Mouse (Mus musculus) heart, embryonic 12.5 days (tissue): ENCODE measurements at regions not wholly inside any gene's neighbourhood (a gene's known extent, or its start where the extent isn't known, plus 50 kb on each side); places are given as distances from the start of the nearest gene placed in this dataset.

Source experiments
- ATAC-seq: fragments of 200-750 bp; cut with Nextera tagmentation; 2 replicates; pipeline ENCODE4 v1.8.0; 2017; ENCODE audit warnings: moderate TSS enrichment, moderate library complexity; ENCODE audit not compliant: insufficient number of reproducible peaks, low FRiP score
- H3K27ac ChIP-seq: fragments of 300-500 bp; sonication (generic); 2 replicates; pipeline ENCODE4 v1.5.1; 2016; ENCODE audit warnings: mild to moderate bottlenecking, moderate library complexity; ENCODE audit not compliant: poor library complexity, severe bottlenecking
- H3K27me3 ChIP-seq: fragments of 300-500 bp; sonication (generic); replicated peaks from 2 replicates; pipeline ENCODE4 v1.6.1; 2016; ENCODE audit warnings: mild to moderate bottlenecking, moderate library complexity
- H3K36me3 ChIP-seq: fragments of 300-500 bp; sonication (generic); 2 replicates; pipeline ENCODE4 v1.6.1; 2016; ENCODE audit warnings: mild to moderate bottlenecking, moderate library complexity
- H3K4me1 ChIP-seq: fragments of 300-500 bp; sonication (generic); replicated peaks from 2 replicates; pipeline ENCODE4 v1.6.1; 2016; ENCODE audit warnings: mild to moderate bottlenecking
- H3K4me2 ChIP-seq: fragments of 300-500 bp; sonication (generic); 2 replicates; pipeline ENCODE4 v1.6.1; 2016; ENCODE audit warnings: mild to moderate bottlenecking, moderate library complexity
- H3K4me3 ChIP-seq: fragments of 300-500 bp; sonication (generic); 2 replicates; pipeline ENCODE4 v1.5.1; 2016; ENCODE audit warnings: mild to moderate bottlenecking
- H3K9ac ChIP-seq: fragments of 300-500 bp; sonication (generic); 2 replicates; pipeline ENCODE4 v1.6.1; 2016; ENCODE audit warnings: mild to moderate bottlenecking, moderate library complexity
- H3K9me3 ChIP-seq: fragments of 300-500 bp; sonication (generic); replicated peaks from 2 replicates; pipeline ENCODE4 v1.6.1; 2016; ENCODE audit warnings: mild to moderate bottlenecking, moderate library complexity
- WGBS: fragments of 180-500 bp; shearing (Covaris S2); methylation state at CpG from one replicate; pipeline ENCODE4 v1.1.7; 2016; 5-methylcytosine and 5-hydroxymethylcytosine counted together

DNA sequence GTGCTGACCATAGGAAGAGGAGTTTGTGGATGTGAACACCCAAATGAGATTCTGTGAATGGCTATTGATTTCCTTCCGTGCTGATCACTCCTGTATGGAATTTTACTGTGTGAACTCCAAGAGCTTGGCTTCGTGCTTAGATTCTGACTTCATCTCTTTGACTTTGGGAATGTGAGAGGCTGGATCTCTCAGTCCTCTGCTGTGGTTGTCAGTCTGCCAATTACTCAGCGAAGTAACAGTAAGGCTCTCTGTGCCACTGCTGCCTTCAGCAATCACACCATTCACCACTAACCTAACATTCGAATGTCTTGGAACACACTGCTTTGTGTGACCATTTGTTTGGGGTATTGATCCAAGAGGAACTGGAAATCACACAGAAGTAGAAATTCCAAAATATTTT, 291.5 kb downstream of the Gm21750 start:
- Histone ChIP-seq H3K36me3 (no peaks in the 10 kb centered on the region), H3K4me3 (no peak overlapping the region), H3K27me3 (no peaks in the 10 kb centered on the region), H3K27ac (no peak overlapping the region), H3K4me2 (no peak overlapping the region), H3K9ac (no peak overlapping the region), H3K4me1 (no peaks in the 10 kb centered on the region), H3K9me3 (no peaks in the 10 kb centered on the region)
- no peak for ATAC-seq
- WGBS, result 73% methylated on average over 4 of the region's 4 CpGs

DNA sequence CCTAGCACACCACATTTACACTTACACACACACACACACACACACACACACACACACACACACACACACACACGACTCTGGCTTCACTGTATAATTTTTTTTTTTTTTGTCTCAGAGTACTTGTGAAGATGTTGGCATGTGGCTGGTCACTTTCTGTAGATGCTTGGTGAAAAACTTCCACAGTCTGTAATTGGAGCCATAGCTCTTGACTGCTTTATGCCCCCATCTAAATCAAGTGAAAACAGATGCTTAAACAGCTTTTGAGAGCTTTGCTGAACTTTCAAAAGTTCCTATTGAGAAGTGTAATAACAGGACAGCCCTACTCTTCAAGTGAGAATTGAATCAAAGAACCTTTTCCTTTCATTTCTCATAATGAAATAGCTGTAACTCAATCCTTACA, 317.7 kb downstream of the Gm21750 start:
- H3K9me3 ChIP-seq, result no peaks in the 10 kb centered on the region
- H3K4me3 ChIP-seq, result no peak overlapping the region
- no peak overlapping the region for H3K9ac ChIP-seq
- no peak overlapping the region for H3K4me2 ChIP-seq
- no peak for ATAC-seq
- no peak overlapping the region for H3K27ac ChIP-seq
- H3K4me1 ChIP-seq, result no peaks in the 10 kb centered on the region
- H3K36me3 ChIP-seq, result no peaks in the 10 kb centered on the region
- 57% methylated on average over 1 of the region's 1 CpGs for WGBS
- no peaks in the 10 kb centered on the region for H3K27me3 ChIP-seq

DNA sequence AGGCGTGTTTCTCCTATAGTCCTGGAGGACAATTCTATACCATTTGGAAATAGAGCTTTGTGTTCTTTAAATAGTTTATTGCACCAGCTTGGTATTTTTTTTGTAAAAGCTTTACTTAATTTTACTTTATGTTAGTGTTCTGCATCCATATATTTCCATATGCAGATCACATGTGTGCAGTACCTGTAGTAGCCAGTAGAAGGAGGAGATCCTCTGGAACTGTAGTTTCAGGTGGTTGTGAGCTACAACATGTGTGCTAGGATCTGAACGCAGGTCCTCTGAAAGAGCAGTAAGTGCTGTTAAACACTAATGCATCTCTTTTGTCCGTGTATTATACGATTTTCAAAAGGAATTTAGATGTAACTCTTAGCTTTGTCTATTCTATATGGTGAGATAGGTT, 335.2 kb downstream of the Gm21750 start:
- H3K4me2 ChIP-seq, result no peak overlapping the region
- H3K27me3 ChIP-seq, result no peaks in the 10 kb centered on the region
- no peaks in the 10 kb centered on the region for H3K36me3 ChIP-seq
- 79% methylated on average over 4 of the region's 4 CpGs for WGBS
- no peak overlapping the region for H3K4me3 ChIP-seq
- H3K9me3 ChIP-seq, result 0 out of 2 replicates have a peak, but pooled peaks cover 3% of the 10 kb centered on the region
- H3K27ac ChIP-seq, result no peak overlapping the region
- no peak for ATAC-seq
- no peaks in the 10 kb centered on the region for H3K4me1 ChIP-seq
- H3K9ac ChIP-seq, result no peak overlapping the region

GRCm38 (mm10) chr14:73997796-73998195, 336.8 kb downstream of the Gm21750 start:
- no peak overlapping the region for H3K9ac ChIP-seq
- no peaks in the 10 kb centered on the region for H3K4me1 ChIP-seq
- 0 out of 2 replicates have a peak, but pooled peaks cover 3% of the 10 kb centered on the region for H3K9me3 ChIP-seq
- no peaks in the 10 kb centered on the region for H3K27me3 ChIP-seq
- WGBS, result 71% methylated on average over 2 of the region's 2 CpGs
- no peak overlapping the region for H3K27ac ChIP-seq
- H3K36me3 ChIP-seq, result no peaks in the 10 kb centered on the region
- no peak overlapping the region for H3K4me2 ChIP-seq
- ATAC-seq, result no peak
- no peak overlapping the region for H3K4me3 ChIP-seq

DNA sequence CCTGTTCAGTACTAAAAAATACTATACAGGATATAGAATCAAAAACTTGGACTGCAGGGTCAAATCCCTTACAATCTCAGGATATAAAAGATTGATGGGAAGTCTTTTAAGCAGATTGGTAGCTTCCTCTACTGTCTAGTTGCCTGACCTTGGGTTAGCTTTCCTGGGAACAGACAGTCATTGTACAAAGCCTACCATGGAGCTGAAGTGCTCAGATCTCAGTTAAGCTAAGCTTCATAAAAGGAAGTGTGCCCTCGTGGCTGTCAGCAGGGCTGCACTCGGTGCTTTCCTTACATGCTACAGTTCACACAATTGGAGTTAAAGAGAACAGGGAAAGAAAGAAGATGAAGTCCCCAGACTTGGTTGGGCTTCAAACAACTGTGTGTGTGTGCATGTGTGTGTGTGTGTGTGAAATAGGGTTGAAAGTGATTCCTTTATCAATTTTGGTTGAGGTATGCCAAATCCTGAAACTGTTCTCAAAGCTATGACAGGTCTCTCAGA, 338.4 kb downstream of the Gm21750 start:
- 29% methylated on average over 2 of the region's 2 CpGs for WGBS
- no peaks in the 10 kb centered on the region for H3K36me3 ChIP-seq
- no peaks in the 10 kb centered on the region for H3K4me1 ChIP-seq
- H3K9ac ChIP-seq, result no peak overlapping the region
- H3K27me3 ChIP-seq, result no peaks in the 10 kb centered on the region
- no peak overlapping the region for H3K4me2 ChIP-seq
- 0 out of 2 replicates have a peak, but pooled peaks cover 3% of the 10 kb centered on the region for H3K9me3 ChIP-seq
- no peak overlapping the region for H3K4me3 ChIP-seq
- ATAC-seq, result no peak
- no peak overlapping the region for H3K27ac ChIP-seq

DNA sequence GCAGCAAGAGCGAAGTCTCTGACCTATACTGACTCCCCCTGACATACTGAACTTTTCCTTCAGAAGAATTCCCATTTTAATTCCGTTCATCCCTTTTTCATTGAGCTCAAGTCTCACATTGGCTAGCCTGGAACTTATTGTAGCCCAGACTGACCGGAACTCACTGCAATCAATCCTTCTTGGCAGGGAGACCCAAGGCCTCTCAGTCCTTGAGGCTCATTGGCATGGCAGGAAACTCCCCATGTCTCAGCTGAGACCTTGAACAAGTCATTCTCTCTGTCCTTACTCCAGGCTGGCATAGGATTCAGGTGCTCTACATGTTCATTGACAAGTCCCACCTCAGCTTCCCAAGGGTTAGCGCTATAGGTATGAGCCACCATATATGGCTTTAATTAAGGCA, 345.9 kb downstream of the Gm21750 start:
- no peak overlapping the region for H3K4me3 ChIP-seq
- no peaks in the 10 kb centered on the region for H3K9me3 ChIP-seq
- H3K4me1 ChIP-seq, result no peaks in the 10 kb centered on the region
- no peaks in the 10 kb centered on the region for H3K36me3 ChIP-seq
- WGBS, result 79% methylated on average over 4 of the region's 4 CpGs
- no peak overlapping the region for H3K9ac ChIP-seq
- H3K27me3 ChIP-seq, result no peaks in the 10 kb centered on the region
- no peak for ATAC-seq
- no peak overlapping the region for H3K27ac ChIP-seq
- no peak overlapping the region for H3K4me2 ChIP-seq

DNA sequence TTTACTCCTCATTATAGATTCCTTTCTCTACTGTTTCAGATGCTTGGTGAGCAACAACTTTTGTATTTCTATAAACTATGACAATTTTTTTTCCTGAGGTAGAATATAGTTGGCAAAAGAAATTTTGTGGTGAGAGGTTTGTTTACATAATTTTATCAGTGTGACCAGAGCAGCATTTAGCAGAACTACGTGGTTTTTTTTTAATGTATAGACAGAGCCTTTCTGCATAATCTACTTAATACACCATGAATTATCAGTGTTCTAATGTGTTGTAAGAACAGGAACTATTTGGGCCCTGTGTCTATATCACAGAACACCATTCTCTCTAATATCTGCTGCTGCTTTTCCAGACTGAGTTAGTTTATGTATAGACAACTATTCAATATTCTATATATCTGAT, 350.5 kb downstream of the Gm21750 start:
- no peaks in the 10 kb centered on the region for H3K4me1 ChIP-seq
- 50% methylated on average over 1 of the region's 1 CpGs for WGBS

GRCm38 (mm10) chr14:74019421-74019820, 358.4 kb downstream of the Gm21750 start:
- WGBS, result 61% methylated on average over 2 of the region's 2 CpGs
- Histone ChIP-seq H3K36me3 (no peaks in the 10 kb centered on the region), H3K27me3 (no peaks in the 10 kb centered on the region), H3K4me3 (no peak overlapping the region), H3K9me3 (no peaks in the 10 kb centered on the region), H3K4me2 (no peak overlapping the region), H3K9ac (no peak overlapping the region), H3K4me1 (no peaks in the 10 kb centered on the region), H3K27ac (no peak overlapping the region)
- ATAC-seq, result no peak

More for the DNA sequence above, 350.5 kb downstream of the Gm21750 start:
- Histone ChIP-seq H3K9ac (no peak overlapping the region), H3K27me3 (no peaks in the 10 kb centered on the region), H3K4me2 (no peak overlapping the region), H3K4me3 (no peak overlapping the region), H3K9me3 (no peaks in the 10 kb centered on the region), H3K36me3 (no peaks in the 10 kb centered on the region), H3K27ac (no peak overlapping the region)
- no peak for ATAC-seq

DNA sequence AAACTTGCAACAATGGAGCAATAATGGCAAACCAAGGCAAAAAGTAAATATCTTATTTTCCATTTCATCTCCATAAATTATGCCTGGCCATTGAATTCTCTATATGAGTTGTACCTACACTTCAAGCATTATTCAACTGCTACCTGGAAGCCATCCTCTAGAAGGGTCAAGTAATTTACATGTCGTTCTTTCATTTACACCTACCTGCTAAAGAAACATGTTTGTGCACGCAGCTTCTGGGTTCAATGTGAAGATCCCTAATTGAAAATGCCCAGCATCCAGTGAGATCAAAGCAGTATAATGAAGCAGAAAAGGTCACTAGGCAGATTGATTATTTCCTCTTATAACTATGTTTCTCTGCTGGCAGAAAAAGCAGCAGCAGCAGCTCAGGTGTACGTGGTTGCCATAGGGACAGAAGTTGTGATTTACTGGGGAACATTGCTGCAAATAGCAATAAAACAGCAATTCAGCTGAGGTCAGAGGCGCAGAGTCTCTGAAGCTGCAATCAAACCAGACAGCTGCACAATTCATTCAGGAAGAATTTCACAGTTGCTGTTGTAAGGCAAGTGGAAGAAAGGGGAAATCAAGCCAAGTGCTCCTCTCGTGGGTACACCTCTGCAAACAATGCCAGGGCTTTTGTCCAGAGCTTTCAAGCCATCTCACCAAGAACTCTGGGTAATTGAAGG, 386.1 kb downstream of the Gm21750 start:
- no peak overlapping the region for H3K4me2 ChIP-seq
- 72% methylated on average over 5 of the region's 5 CpGs for WGBS
- H3K9ac ChIP-seq, result no peak overlapping the region
- H3K9me3 ChIP-seq, result no peaks in the 10 kb centered on the region
- no peaks in the 10 kb centered on the region for H3K4me1 ChIP-seq
- no peak for ATAC-seq
- H3K4me3 ChIP-seq, result no peak overlapping the region
- H3K27ac ChIP-seq, result no peak overlapping the region
- no peaks in the 10 kb centered on the region for H3K36me3 ChIP-seq
- no peaks in the 10 kb centered on the region for H3K27me3 ChIP-seq

DNA sequence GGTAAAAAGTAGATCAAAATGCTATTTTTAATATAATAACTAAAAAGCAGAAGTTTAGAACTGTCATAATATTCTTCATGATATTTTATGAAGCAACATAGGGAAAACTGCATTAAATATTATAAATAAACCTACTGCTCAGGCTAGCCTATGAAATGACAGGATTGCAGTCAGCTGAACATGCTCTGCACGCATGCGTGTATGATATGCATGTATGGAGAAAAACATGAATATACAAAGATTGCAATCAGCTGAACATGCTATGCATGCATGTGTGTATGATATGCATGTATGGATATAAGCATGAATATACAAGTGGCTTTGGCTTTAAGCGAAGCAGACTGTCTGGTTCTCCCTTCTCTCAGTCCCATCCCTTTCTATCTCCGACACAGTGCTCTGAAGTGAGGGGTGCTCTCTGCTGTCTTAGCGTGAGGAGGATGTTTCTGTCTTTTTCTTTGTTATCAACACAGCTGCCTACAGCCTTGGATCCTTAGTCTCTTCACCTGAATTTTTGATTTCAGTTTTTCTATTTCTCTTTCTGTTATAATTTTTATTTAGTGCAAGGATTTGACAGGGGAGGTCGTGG, 386.8 kb downstream of the Gm21750 start:
- Histone ChIP-seq H3K36me3 (no peaks in the 10 kb centered on the region), H3K4me2 (no peak overlapping the region), H3K4me1 (no peaks in the 10 kb centered on the region), H3K9me3 (no peaks in the 10 kb centered on the region), H3K9ac (no peak overlapping the region), H3K27ac (no peak overlapping the region), H3K27me3 (no peaks in the 10 kb centered on the region), H3K4me3 (no peak overlapping the region)
- WGBS, result 80% methylated on average over 6 of the region's 6 CpGs
- ATAC-seq, result no peak

GRCm38 (mm10) chr14:74048386-74048785, 387.4 kb downstream of the Gm21750 start:
- no peak overlapping the region for H3K4me2 ChIP-seq
- ATAC-seq, result no peak
- H3K4me1 ChIP-seq, result no peaks in the 10 kb centered on the region
- no peaks in the 10 kb centered on the region for H3K36me3 ChIP-seq
- H3K9ac ChIP-seq, result no peak overlapping the region
- 84% methylated on average over 3 of the region's 3 CpGs for WGBS
- no peaks in the 10 kb centered on the region for H3K9me3 ChIP-seq
- no peak overlapping the region for H3K4me3 ChIP-seq
- no peak overlapping the region for H3K27ac ChIP-seq
- H3K27me3 ChIP-seq, result no peaks in the 10 kb centered on the region

DNA sequence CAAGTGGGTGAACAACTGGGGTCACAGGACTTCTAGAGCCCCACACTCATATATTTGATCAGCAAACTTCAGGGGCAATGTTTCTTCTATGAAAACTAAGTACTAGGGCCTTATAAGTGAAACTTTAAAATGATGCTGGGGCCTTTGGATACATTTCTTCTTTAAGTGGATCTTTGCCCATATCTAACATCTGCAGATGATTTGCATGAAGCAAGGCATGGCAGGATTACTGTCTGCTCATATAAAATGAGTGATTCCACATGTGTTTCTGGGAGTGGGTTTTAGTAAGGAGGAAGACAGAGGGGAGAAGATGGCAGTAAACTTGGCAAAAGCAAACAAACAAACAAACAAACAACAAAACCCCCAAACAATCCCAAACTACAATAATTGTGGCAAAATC, 405.0 kb downstream of the Gm21750 start:
- H3K36me3 ChIP-seq, result no peaks in the 10 kb centered on the region
- H3K4me2 ChIP-seq, result no peak overlapping the region
- no peak overlapping the region for H3K9ac ChIP-seq
- no peak overlapping the region for H3K27ac ChIP-seq
- no peaks in the 10 kb centered on the region for H3K27me3 ChIP-seq
- no peak for ATAC-seq
- H3K4me3 ChIP-seq, result no peak overlapping the region
- no peaks in the 10 kb centered on the region for H3K4me1 ChIP-seq
- H3K9me3 ChIP-seq, result no peaks in the 10 kb centered on the region
